Mouse (Mus musculus): ENCODE measurements around the gene Abl1. TPM values are rescaled to one million over a fixed set of nuclear protein-coding genes. Genes with fewer than 3 reads are reported as not detected.

Gene Abl1
- polyA plus RNA-seq, 1 experiment from 2014 or later = 6.2 TPM

DNA sequence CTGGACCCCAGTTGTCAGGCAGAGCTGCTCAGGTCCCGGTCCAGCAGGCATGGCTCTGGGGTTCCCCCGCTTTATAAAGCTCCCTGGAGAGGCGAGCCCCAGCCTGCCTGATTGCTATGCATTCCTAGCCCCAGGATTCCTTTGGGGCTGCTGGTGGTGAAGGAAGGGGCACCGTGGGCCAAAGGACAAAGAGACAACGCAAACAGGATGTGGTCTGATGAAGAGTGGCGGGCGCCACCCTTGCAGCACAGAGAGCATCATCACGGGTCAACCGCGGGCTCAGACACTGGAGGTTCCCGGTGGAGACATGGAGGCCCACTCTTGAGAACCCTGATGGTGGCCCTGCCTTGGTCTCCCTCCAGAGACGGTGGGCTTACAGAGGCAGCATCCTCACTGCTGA lies 122.3 kb downstream of the Abl1 start, which contains the start of gene Qrfp:
Gene Qrfp (minus strand): TSS at position 137 of the 400 bp plus-strand sequence.
- Histone ChIP-seq H3K36me3 (no peaks in the 10 kb centered on the region), H3K4me2 (no peak within 1 kb of the TSS), H3K9me3 (replicated peaks) (no peaks in the 10 kb centered on the region), H3K9ac (no peak within 1 kb of the TSS), H3K4me1 (replicated peaks) (peaks cover 19% of the 10 kb centered on the region), H3K27me3 (peaks cover 5% of the 10 kb centered on the region; the same call in 1 of the 2 replicates), H3K4me3 (replicated peaks) (no peak within 1 kb of the TSS), H3K27ac (no peak within 1 kb of the TSS)
- 17% methylated on average over 12 of the region's 12 CpGs for WGBS (ENCODE audit: insufficient replicate concordance)
- no peak for ATAC-seq (ENCODE audit: low read depth)
- DNase-seq = no peak

DNA sequence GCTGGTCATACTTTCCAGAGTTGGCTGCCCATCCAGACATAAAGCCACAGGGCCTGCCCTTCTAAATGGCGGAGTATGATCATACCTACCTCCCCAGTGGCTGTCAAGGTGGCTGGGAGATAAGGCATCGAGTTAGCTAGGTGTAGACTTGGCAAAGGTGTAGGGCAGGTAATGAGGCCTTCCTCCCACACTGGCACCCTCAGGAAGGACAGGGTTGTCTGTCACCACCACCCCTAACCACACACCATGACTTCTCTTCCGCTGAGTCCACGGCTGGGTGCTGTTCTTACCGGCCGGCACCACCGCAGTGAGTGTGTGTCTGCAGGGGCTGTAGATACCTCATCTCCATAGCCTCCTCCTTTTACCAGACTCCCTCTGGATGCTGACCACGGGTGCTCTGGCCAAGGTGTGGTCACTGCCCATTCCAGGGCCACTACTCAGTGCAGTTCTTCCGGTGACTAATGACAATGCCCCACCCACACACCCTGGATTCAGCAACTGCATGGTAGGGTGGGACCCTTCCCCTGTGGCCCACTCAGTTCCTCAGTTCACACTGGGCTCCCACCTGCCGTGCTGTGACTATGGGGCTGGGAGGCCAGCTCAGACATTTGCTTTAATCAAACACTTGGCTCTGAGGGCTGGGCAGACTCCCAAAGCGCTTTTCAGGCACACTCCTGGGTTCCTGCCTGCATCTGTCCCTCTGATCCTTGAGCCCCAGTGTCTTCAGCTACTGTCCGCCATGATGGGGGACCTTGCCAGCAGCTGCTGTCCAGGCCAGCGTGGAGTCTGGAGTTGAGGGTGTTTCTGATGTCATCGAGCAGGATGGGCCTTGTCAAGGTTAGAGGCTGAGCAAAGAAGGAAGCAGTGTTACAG lies 123.1 kb downstream of the Abl1 start:
- H3K27me3 ChIP-seq = peaks cover 5% of the 10 kb centered on the region; the same call in 1 of the 2 replicates
- 62% methylated on average over 14 of the region's 14 CpGs for WGBS (ENCODE audit: insufficient replicate concordance)
- H3K4me1 ChIP-seq (replicated peaks) = peaks cover 19% of the 10 kb centered on the region

DNA sequence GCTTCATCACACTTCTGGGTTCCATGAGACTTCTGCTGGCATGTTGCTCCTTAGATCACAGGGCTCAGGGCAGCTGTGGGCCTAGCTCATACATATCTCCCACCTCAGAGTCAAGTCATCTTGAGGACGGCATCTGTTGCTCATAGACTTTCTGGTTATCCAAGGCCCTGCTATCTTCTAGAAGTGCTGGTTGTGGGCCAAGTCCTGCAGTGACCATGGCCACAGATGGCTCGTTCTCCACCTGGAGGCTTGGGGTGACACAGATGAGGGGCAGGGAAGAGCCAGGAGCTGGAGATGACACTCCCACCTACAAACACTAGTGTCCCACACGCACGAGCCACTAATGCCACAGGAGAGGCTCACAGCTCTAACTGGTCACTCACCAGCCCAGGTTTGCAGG lies 125.5 kb downstream of the Abl1 start:
- peaks cover 15% of the 10 kb centered on the region for H3K4me1 ChIP-seq (replicated peaks)
- H3K36me3 ChIP-seq = no peaks in the 10 kb centered on the region
- H3K4me2 ChIP-seq = no peak overlapping the region
- peaks cover 5% of the 10 kb centered on the region; the same call in 1 of the 2 replicates for H3K27me3 ChIP-seq
- no peaks in the 10 kb centered on the region for H3K9me3 ChIP-seq (replicated peaks)
- DNase-seq (no peak), ATAC-seq (ENCODE audit: low read depth) (no peak)
- H3K9ac ChIP-seq = no peak overlapping the region
- 68% methylated on average over 4 of the region's 4 CpGs for WGBS (ENCODE audit: insufficient replicate concordance)
- no peak overlapping the region for H3K27ac ChIP-seq
- H3K4me3 ChIP-seq (replicated peaks) = no peak overlapping the region

More for the DNA sequence above, 123.1 kb downstream of the Abl1 start:
- Histone ChIP-seq H3K36me3 (no peaks in the 10 kb centered on the region), H3K27ac (no peak overlapping the region), H3K4me2 (no peak overlapping the region), H3K4me3 (replicated peaks) (no peak overlapping the region), H3K9me3 (replicated peaks) (no peaks in the 10 kb centered on the region), H3K9ac (no peak overlapping the region)
- no peak for ATAC-seq (ENCODE audit: low read depth)
- no peak for DNase-seq

DNA sequence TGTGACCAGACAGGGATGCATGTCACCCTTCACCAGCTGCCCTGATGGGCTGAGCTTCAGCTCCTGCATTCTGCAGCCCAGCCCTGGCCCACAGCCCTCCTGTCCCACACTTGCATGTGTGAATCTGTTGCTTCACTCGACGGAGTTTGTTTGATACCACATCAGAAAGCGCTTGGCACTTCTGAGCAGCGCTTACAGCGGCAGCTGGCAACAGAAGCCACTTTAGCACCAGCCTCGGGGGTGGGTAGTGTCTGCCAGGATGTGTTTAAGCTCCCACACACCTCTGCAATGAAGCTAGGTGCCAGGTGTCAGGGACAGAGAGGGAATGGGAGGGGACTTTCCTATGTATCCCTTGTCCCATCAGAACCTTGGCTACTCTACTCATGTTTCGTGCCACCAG lies 126.5 kb downstream of the Abl1 start:
- Histone ChIP-seq H3K4me1 (replicated peaks) (peaks cover 8% of the 10 kb centered on the region; the same call in 1 of the 2 replicates), H3K36me3 (no peaks in the 10 kb centered on the region), H3K4me3 (replicated peaks) (no peak overlapping the region), H3K9ac (no peak overlapping the region), H3K4me2 (no peak overlapping the region), H3K9me3 (replicated peaks) (no peaks in the 10 kb centered on the region), H3K27me3 (peaks cover 5% of the 10 kb centered on the region; the same call in 1 of the 2 replicates), H3K27ac (no peak overlapping the region)
- ATAC-seq (ENCODE audit: low read depth) = no peak
- 61% methylated on average over 7 of the region's 7 CpGs for WGBS (ENCODE audit: insufficient replicate concordance)
- DNase-seq = no peak

DNA sequence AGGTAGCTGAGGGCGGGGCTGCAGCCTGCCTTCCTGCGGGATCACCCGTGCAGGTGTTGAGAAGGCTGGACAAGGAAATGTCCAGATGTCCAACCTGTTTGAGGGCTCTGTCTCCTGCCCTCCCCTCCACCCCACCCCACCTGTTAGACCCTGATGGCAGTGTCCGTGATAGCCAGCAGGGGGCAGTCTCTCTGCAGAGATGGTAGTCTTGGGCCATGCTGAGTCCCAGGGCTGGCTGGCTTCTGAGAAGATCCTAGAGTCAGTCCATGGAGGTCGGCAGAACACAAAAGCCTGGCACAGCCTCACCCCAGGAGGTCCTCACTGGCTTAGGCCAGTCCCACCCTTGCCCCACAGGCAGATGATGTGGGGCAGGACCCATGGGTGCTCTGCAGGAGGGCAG lies 127.2 kb downstream of the Abl1 start:
- H3K27me3 ChIP-seq = peaks cover 2% of the 10 kb centered on the region; the same call in 1 of the 2 replicates
- H3K36me3 ChIP-seq = no peaks in the 10 kb centered on the region
- no peak overlapping the region for H3K9ac ChIP-seq
- no peak overlapping the region for H3K4me2 ChIP-seq
- DNase-seq (peak; percentile 23), ATAC-seq (ENCODE audit: low read depth) (0 out of 2 replicates have a peak, but pooled peaks have one; percentile 32)
- H3K4me3 ChIP-seq (replicated peaks) = no peak overlapping the region
- H3K27ac ChIP-seq = no peak overlapping the region
- WGBS (ENCODE audit: insufficient replicate concordance) = 18% methylated on average over 5 of the region's 5 CpGs
- peaks cover 4% of the 10 kb centered on the region; the same call in 1 of the 2 replicates for H3K4me1 ChIP-seq (replicated peaks)
- no peaks in the 10 kb centered on the region for H3K9me3 ChIP-seq (replicated peaks)

DNA sequence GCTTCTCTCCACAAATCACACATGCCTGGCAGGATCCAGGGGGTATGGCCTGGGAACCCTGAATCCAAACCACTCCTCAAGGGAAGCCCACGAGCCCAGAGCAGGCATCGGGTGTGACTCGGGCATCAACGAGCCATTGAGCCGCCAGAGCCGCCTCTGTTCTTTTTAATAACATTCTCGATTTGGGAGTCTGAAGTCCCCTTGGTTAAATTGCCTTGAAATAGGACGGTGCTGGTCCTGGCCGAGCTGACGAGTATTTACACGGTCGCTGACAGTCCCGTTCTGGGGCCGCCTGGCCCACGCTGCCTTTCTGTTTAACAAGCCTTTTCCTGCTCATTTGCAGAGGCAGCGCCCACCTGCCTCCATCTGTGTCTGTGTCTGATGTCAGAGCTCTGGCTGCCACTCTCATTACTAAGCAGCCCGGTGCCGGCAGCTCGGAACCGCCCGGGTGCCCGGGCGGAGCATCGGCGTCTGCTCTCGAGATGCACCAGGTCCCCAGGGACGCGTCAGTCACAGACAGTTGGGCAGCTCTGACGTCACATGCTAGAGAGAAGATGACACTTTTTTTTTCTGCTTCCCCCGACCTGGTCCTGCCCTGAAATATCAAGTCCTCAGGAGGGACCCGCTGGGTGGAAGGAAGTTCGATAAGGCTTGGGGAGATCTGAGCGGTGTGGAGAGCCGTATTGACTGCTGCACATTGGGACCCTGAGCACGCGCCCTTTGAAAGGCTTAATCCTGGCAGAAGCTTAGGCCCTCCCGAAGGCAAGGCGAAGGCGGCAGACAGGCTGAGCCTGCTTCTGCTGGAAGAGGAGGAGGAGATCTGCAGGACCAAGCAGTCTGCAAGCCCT lies 134.6 kb downstream of the Abl1 start:
- WGBS (ENCODE audit: insufficient replicate concordance) = 16% methylated on average over 39 of the region's 39 CpGs
- Histone ChIP-seq H3K4me3 (replicated peaks) (peak overlapping the region; percentile 16; the same call in 1 of the 2 replicates), H3K4me1 (replicated peaks) (peaks cover 16% of the 10 kb centered on the region), H3K27ac (no peak overlapping the region), H3K36me3 (no peaks in the 10 kb centered on the region), H3K27me3 (peaks cover 40% of the 10 kb centered on the region), H3K9me3 (replicated peaks) (no peaks in the 10 kb centered on the region), H3K4me2 (peak overlapping the region; percentile 43), H3K9ac (no peak overlapping the region)
- no peak for ATAC-seq (ENCODE audit: low read depth)
- DNase-seq = no peak

DNA sequence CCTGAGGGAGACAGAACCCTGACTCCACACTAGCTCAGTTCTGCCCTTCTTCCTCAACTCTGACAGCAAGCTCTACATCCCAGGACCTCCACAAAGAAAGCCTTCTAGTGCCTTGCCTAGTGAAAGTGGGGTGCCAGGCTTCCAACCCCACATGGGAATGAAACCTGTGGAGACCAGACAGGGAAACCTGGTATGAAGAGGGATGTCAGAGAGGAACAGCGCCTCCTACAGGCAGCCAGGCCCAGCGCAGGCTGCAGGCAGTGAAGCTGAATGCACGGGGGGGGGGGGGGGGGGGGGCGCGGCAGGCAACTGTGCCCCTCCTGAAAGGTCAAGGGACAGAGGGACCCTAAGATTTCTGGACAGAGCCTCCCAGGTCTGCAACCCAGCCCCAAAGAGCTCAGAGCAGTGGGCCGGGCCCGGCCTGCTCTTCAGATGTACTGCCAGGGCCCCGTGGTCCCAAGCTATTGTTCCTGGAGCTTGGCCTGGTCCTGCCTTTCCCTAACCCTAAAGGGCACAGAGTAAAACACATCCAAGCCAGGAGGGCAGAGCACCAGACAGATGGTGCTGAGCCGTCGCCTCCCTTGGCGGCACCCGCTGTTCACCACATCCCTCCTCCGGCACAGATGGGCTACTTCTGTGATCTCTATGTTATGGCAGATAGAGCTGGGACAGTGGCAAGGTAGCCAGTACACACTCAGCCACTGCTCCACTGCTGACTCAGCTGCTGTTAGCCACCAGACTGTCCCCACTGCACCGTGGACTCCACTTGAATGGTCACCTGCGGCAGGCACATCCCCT lies 136.0 kb downstream of the Abl1 start:
- H3K4me2 ChIP-seq = no peak overlapping the region
- peaks cover 40% of the 10 kb centered on the region for H3K27me3 ChIP-seq
- WGBS (ENCODE audit: insufficient replicate concordance) = 84% methylated on average over 11 of the region's 15 CpGs
- H3K27ac ChIP-seq = no peak overlapping the region
- no peak overlapping the region for H3K9ac ChIP-seq
- peaks cover 16% of the 10 kb centered on the region for H3K4me1 ChIP-seq (replicated peaks)
- H3K9me3 ChIP-seq (replicated peaks) = no peaks in the 10 kb centered on the region
- DNase-seq = no peak
- H3K4me3 ChIP-seq (replicated peaks) = no peak overlapping the region
- H3K36me3 ChIP-seq = no peaks in the 10 kb centered on the region
- no peak for ATAC-seq (ENCODE audit: low read depth)

DNA sequence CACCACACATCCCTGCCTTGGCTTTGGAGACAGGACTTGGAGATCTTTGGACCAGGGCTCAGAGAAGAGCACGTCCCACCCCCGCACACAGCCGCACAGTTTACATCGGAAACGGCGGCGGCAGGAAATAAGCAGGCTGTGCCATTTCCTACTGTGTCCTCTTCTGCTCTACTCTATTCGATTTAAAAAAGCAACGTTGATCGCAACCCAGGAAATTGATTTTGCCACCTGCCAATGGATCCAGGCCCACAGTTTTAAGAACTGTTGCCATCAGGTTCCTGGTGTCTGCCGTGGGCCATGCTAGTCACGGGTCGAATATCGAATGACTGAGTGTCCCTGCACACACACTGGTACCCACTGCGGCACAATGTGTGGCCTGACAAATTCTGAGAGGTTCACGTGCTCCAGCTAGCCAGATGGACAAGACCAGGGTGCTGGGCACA lies 137.3 kb downstream of the Abl1 start:
- H3K36me3 ChIP-seq = no peaks in the 10 kb centered on the region
- H3K9ac ChIP-seq = no peak overlapping the region
- WGBS (ENCODE audit: insufficient replicate concordance) = 51% methylated on average over 16 of the region's 16 CpGs
- peaks cover 40% of the 10 kb centered on the region for H3K27me3 ChIP-seq
- no peak overlapping the region for H3K4me2 ChIP-seq
- H3K27ac ChIP-seq = no peak overlapping the region
- DNase-seq (no peak), ATAC-seq (ENCODE audit: low read depth) (no peak)
- no peak overlapping the region for H3K4me3 ChIP-seq (replicated peaks)
- H3K9me3 ChIP-seq (replicated peaks) = no peaks in the 10 kb centered on the region
- H3K4me1 ChIP-seq (replicated peaks) = peaks cover 16% of the 10 kb centered on the region

DNA sequence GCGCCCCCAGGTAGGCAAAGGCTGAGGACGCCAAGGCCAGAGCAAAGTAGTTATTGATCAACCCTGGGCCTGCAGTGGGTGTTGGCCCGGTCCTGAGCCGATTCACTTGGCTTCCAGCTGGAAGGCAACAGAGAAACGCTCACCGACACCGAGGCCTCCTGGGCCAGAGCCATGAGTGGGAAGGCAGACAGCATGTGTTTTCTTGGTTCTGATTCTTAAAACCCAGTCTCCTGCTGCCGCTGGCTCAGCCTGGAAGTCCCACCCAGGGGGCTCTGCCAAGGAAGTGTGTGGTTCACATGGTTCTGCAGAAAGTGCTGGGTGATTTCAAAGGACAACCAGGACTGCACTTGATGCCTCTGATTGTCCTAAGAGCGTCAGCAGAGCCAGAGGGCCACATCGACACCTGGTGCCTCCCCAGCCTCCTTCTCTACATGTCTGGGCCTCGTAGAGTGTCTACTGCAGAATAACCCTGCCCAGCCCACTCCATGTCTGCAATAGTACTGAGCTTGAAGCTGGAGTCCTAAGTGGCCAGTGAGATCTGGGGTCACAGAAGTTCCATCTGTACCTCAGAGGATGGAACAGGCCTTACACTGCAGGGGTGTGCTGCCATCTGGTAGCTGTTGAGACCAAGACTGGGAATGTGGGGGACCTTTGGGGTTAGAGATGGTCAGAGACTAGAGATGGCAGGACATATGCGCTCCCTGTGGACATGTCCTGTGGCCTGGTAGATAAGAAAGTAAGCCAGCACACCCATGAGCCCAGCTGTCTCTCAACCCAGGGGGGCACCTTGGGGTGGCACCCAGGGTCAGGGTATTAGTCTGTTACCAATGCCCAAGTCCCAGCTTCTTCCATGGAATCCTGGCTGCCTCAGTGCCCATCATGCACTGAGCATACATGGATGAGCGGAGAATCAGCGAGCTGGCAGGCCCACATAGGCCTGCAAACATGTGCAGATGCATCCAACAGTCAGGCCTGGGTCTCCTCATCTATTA lies 138.2 kb downstream of the Abl1 start:
- peaks cover 31% of the 10 kb centered on the region for H3K27me3 ChIP-seq
- H3K9me3 ChIP-seq (replicated peaks) = no peaks in the 10 kb centered on the region
- no peak overlapping the region for H3K27ac ChIP-seq
- DNase-seq (no peak), ATAC-seq (ENCODE audit: low read depth) (no peak)
- H3K4me1 ChIP-seq (replicated peaks) = peaks cover 16% of the 10 kb centered on the region
- no peak overlapping the region for H3K4me3 ChIP-seq (replicated peaks)
- no peaks in the 10 kb centered on the region for H3K36me3 ChIP-seq
- no peak overlapping the region for H3K9ac ChIP-seq
- 71% methylated on average over 14 of the region's 14 CpGs for WGBS (ENCODE audit: insufficient replicate concordance)
- no peak overlapping the region for H3K4me2 ChIP-seq

DNA sequence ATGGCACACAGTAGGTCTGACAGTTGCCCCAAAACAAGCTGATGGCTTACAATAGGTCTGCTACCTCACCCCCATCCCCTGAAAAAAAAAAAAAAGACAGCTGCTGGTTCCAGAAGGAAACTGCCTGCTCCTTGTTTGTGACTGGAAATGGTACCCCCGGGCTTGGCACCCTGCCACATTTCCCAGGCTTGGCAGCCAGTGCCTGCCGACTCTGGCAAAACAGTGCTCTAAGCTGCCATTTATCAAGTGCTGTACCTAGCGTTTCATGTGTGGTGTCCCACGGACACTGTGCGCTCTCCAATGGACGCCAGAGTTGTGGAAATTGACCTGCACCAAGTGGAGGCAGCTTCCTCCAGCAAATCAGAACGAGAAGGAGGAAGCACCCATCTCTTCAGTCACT lies 139.7 kb downstream of the Abl1 start:
- Histone ChIP-seq H3K9ac (no peak overlapping the region), H3K9me3 (replicated peaks) (no peaks in the 10 kb centered on the region), H3K36me3 (no peaks in the 10 kb centered on the region), H3K4me1 (replicated peaks) (peaks cover 13% of the 10 kb centered on the region), H3K4me2 (no peak overlapping the region), H3K27ac (no peak overlapping the region), H3K27me3 (peaks cover 17% of the 10 kb centered on the region), H3K4me3 (replicated peaks) (no peak overlapping the region)
- 60% methylated on average over 7 of the region's 7 CpGs for WGBS (ENCODE audit: insufficient replicate concordance)
- DNase-seq = no peak
- ATAC-seq (ENCODE audit: low read depth) = no peak
